Mouse (Mus musculus): ENCODE results near the gene 4933425L06Rik.

Gene 4933425L06Rik

GRCm38 (mm10) chr13:105132776-105133175 lies 50.9 kb downstream of the 4933425L06Rik start:
- in situ Hi-C loops (cut with MboI, MseI), result no loop called here

GRCm38 (mm10) chr13:105134397-105134796 lies 52.5 kb downstream of the 4933425L06Rik start:
- in situ Hi-C loops (cut with MboI, MseI), result no loop called here

DNA sequence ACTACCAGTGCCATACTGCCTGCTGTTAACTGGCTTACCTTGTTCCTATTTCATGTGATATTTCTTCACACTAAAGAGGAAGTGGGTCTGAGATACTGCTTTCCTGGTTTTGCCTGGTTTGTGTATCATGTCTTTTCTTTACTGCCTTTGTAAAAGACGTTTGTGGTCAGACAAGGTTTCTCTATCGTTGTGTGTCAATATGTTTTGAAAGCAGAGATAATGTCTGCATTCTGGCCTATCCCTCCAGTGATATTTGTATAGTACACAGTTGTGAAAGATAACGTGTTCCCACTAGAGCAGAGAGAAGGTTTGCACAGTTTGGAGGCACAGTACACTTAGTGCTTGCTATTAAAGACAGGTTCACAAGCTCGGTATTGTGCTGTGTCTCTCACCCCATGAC lies 58.0 kb downstream of the 4933425L06Rik start:
- in situ Hi-C loops (cut with MboI, MseI), result no loop called here

DNA sequence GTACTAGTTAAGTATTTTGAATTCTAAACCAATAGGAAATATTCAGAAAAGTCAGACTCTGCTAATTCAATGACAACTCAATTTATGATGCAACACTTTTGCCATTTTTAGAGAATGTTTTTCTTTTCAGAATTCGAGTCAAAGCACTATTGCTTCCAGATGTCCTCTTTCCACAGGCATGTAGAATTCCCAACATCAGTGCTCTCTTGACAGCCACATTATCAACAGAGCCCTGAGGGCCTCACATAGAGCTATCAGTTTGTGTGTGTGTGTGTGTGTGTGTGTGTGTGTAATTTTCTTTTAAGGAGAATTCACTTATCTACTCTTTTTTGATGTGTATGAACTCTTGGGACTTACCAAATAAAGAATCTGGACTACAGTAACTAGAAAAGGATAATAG lies 64.9 kb downstream of the 4933425L06Rik start:
- in situ Hi-C loops (cut with MboI, MseI), result no loop called here

DNA sequence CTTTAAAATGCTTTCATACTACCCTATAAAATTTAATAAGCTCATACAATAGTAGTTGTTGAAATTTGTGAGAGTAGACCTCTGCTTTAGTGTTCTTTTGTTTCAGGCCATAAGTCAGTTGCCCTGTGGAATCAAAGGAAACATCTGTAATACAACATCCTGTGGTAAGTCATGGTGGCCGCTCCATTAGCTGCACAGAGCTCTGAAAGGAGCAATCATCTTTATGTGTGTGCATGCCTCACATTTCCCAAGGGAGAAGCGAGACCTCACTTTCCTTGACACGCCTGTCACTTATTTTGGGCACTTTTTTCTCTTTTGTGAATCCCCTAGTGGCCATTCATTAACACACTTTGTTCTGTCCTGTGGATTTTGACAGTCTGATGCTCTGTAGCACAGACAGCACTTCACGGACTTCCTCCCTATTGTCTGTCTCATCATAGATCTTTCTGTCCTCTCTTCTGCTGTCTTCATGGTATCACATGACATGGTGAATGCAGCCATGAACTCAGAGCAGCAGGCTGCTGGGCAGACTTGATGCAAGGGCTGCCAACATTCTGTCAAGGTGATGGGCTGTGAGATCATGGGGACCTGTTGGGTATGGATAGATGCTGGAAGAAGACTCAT lies 66.0 kb downstream of the 4933425L06Rik start:
- in situ Hi-C loops (cut with MboI, MseI), result no loop called here

DNA sequence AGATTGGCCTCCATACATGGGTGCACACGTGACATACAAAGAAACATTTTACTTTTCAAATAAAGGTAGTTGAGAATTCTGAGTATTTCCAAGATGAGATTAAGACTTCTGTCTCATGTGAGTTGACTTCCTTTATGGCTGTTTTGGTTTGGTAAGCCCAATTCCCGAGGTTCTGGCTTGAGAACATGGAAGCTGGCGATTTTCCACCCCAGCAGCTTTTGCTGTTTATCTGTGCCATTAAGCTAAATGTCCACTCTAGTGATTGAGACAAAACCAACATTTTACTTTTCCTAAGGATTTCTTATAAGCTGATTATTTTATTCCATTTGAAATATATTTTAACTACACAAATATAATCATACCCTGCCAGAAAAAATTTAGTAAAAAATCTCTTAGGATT lies 68.1 kb downstream of the 4933425L06Rik start:
- in situ Hi-C loops (cut with MboI, MseI), result loop anchor here in 1 of 2 experiments (10.0 kb wide), 1 partner anchor 205 kb away; no protein-coding TSS in a partner anchor

- in situ Hi-C loops (cut with MboI, MseI), result loop anchor here in 1 of 2 experiments (10.0 kb wide), 1 partner anchor 209 kb away; no protein-coding TSS in a partner anchor
These were observed 72.0 kb downstream of the 4933425L06Rik start for GRCm38 (mm10) chr13:105153955-105154354.

DNA sequence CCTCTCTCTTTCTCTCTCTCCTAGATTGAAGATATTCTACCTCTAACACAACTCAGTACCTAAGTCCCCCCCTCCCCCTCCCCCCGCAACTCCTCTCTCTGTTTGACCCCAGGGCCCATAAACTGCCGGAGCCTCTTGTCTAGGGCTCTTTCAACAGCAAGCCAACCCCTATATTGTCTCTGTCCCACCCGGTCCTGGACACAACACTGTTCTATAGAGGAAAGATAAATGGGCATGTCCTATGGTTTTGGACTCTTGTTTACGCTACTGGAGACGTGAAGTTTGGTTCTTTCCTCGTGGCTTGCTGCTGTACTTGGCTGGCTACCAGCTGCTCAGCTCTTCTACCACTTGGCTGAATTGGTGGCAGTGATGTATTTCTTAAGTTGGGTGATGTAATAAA lies 83.5 kb downstream of the 4933425L06Rik start:
- in situ Hi-C loops (cut with MboI, MseI), result no loop called here
